Mouse (Mus musculus) G1E (cell line): ENCODE results near the gene Asic2.

Source experiments
- CTCF ChIP-seq: IDR thresholded peaks from 2 replicates; pipeline ENCODE4 v1.5.1; 2012; ENCODE audit warnings: low read depth, low read length, inconsistent platforms, mixed read lengths
- GATA1 ChIP-seq: IDR thresholded peaks from 2 replicates; pipeline ENCODE4 v1.6.1; 2012; ENCODE audit warnings: borderline replicate concordance, low read length, inconsistent platforms, mixed read lengths
- TAL1 ChIP-seq: conservative IDR thresholded peaks from 2 replicates; pipeline ENCODE4 v1.6.1; 2012; ENCODE audit warnings: low read depth, low read length, inconsistent platforms, mixed read lengths

DNA sequence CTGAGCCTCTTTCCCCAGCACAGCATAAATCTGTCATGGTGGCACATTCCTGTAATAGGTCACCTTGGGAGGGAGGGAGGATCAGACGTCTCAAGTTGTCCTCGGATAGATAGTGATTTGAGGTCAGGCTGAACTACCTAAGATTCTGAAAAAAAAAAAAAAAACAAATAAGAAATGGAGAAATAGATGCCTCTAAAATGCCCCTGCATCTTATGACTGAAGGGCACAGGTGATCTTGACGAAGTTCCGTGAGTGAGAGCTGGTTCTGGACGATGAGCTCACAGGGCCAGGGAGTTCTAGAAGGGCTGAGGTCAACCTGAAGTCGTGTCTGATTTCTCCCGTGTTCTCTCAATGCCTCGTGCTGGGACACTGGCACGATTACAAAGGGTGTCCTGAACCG, 1110.2 kb downstream of the Asic2 start, which contains the start of gene Spaca3:
- TF ChIP-seq CTCF (no peak), TAL1 (no peak), GATA1 (no peak)
